Mouse (Mus musculus) erythroblast, embryonic 14.5 days (primary cell): ENCODE measurements around the gene Kmt2b.

Experiments
- GATA1 ChIP-seq: IDR thresholded peaks from 2 replicates; pipeline ENCODE4 v1.6.1; 2012; ENCODE audit warnings: low read length, inconsistent platforms, mixed read lengths
- TAL1 ChIP-seq: IDR thresholded peaks from 3 replicates; pipeline ENCODE4 v1.6.1; 2012; ENCODE audit warnings: low read length, inconsistent platforms, mixed read lengths

- no peak for TF ChIP-seq GATA1
- no peak for TF ChIP-seq TAL1
Measured at GRCm38 (mm10) chr7:30608476-30608875, 19.9 kb upstream of the Kmt2b start.
